Mouse (Mus musculus) stomach, postnatal 0 days (tissue): ENCODE data around the gene Pkp4. TPM values are rescaled to one million over a fixed set of nuclear protein-coding genes. Genes with fewer than 3 reads are reported as not detected.

Experiments used
- ATAC-seq: fragments of 200-750 bp; cut with Nextera tagmentation; 2 replicates; pipeline ENCODE4 v1.8.0; 2017; ENCODE audit not compliant: low FRiP score, low TSS enrichment
- DNase-seq: peaks from one replicate; pipeline ENCODE4 v3.0.0-alpha.2; 2016; ENCODE audit warnings: low spot score
- H3K27ac ChIP-seq: fragments of 300-500 bp; sonication (generic); replicated peaks from 2 replicates; pipeline ENCODE4 v1.5.1; 2014; ENCODE audit warnings: mild to moderate bottlenecking, control low read depth
- H3K27me3 ChIP-seq: fragments of 300-500 bp; sonication (generic); 2 replicates; pipeline ENCODE4 v1.6.1; 2014; ENCODE audit warnings: low read length; ENCODE audit not compliant: control insufficient read depth, insufficient read depth
- H3K36me3 ChIP-seq: fragments of 300-500 bp; sonication (generic); 2 replicates; pipeline ENCODE4 v1.6.1; 2014; ENCODE audit warnings: low read length, mixed read lengths; ENCODE audit not compliant: control insufficient read depth, insufficient read depth
- H3K4me1 ChIP-seq: fragments of 300-500 bp; sonication (generic); replicated peaks from 2 replicates; pipeline ENCODE4 v1.6.1; 2014; ENCODE audit warnings: antibody characterized with exemption; ENCODE audit not compliant: control insufficient read depth, insufficient read depth
- H3K4me2 ChIP-seq: fragments of 300-500 bp; sonication (generic); replicated peaks from 2 replicates; pipeline ENCODE4 v1.6.1; 2014; ENCODE audit warnings: low read depth, mild to moderate bottlenecking, control low read depth, moderate library complexity
- H3K4me3 ChIP-seq: fragments of 300-500 bp; sonication (generic); 2 replicates; pipeline ENCODE4 v1.5.1; 2014; ENCODE audit warnings: low read depth, low read length, control low read depth
- H3K9ac ChIP-seq: fragments of 300-500 bp; sonication (generic); 2 replicates; pipeline ENCODE4 v1.6.1; 2014; ENCODE audit warnings: mild to moderate bottlenecking, low read length, control low read depth, mixed read lengths
- H3K9me3 ChIP-seq: fragments of 300-500 bp; sonication (generic); 2 replicates; pipeline ENCODE4 v1.6.1; 2016; ENCODE audit warnings: low read length; ENCODE audit not compliant: control insufficient read depth
- CTCF ChIP-seq: IDR thresholded peaks from 2 replicates; pipeline ENCODE4 v1.5.1; 2016; ENCODE audit warnings: antibody characterized with exemption, low read depth, mild to moderate bottlenecking, moderate library complexity
- EP300 ChIP-seq: optimal IDR thresholded peaks from 2 replicates; pipeline ENCODE3; 2016; ENCODE audit warnings: antibody characterized with exemption
- WGBS: fragments of 180-500 bp; shearing (Covaris S2); extraction: QIAGEN DNeasy Blood & Tissue Kit; methylation state at CpG from one replicate; pipeline ENCODE4 v1.1.7; 2014; 5-methylcytosine and 5-hydroxymethylcytosine counted together
- polyA plus RNA-seq: library from polyadenylated mRNA; unstranded; fragments of >200 nt; fragmentation: Nextera tagmentation; extraction: Ambion mirVana; gene quantifications from 2 replicates; pipeline ENCODE4 v1.2.1, GENCODE M21; 2015

Pkp4 gene
- 16.8 and 16.9 TPM in 2 replicates for polyA plus RNA-seq

DNA sequence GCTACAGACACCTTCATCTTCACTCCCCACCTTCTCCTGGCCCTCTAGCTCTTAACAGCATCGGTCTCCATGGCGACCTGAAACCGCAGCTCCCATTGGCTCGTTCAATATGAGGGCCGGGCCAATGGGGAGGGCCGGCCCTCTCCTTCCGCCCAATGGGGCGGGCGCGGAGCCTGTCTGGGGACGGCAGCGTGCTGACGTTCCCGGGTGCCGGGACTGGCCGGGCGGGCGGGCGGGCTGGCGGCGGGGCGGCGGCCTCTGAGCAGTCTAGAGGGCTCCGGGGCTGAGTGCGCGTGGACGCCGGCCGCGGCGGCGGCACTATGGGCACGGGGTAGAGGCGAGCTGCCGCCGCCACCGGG, at the start of gene Pkp4, which contains the start of gene Ccdc148:
Pkp4 (plus strand) TSS at position 246 of the 359 bp plus-strand sequence.
Ccdc148 (minus strand) TSS at position 79 of the 359 bp plus-strand sequence.
- H3K4me2 ChIP-seq: peak within 1 kb of the TSS; percentile 82
- TF ChIP-seq EP300: no peak
- H3K4me3 ChIP-seq: peak within 1 kb of the TSS; percentile 96
- DNase-seq: peak; percentile 95
- WGBS: 0% methylated on average over 30 of the region's 37 CpGs
- no peaks in the 10 kb centered on the region for H3K9me3 ChIP-seq
- no peaks in the 10 kb centered on the region for H3K27me3 ChIP-seq
- no peaks in the 10 kb centered on the region for H3K4me1 ChIP-seq
- peak within 1 kb of the TSS; percentile 83 for H3K9ac ChIP-seq
- no peaks in the 10 kb centered on the region for H3K36me3 ChIP-seq
- peak within 1 kb of the TSS; percentile 91 for H3K27ac ChIP-seq
- ATAC-seq: peak; percentile 99

DNA sequence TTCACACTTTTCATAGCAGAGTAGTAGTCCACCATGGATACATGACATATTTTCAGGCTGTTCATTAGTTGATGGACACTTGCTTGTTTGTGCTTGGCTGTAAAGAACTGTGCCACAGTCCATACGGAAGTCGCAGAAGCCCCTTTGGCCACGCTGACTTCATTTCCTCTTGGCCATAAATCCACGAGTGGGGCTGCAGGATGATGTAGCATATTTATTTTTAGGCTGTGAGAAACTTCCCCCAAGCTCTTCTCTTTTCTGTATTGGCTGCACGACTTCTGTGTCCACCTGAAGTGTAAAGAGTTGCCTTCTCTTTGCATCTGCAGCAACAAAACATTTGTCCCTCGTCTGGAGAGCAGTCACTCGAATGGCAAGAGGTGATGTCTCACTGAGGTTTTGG, 31.6 kb upstream of the Pkp4 start:
- DNase-seq (no peak), ATAC-seq (no peak)
- Histone ChIP-seq H3K27ac (no peak overlapping the region), H3K9me3 (no peaks in the 10 kb centered on the region), H3K4me3 (no peak overlapping the region), H3K36me3 (no peaks in the 10 kb centered on the region), H3K4me1 (no peaks in the 10 kb centered on the region), H3K4me2 (no peak overlapping the region), H3K9ac (no peak overlapping the region), H3K27me3 (no peaks in the 10 kb centered on the region)
- WGBS: 77% methylated on average over 7 of the region's 7 CpGs
- TF ChIP-seq EP300 (no peak), CTCF (no peak)

DNA sequence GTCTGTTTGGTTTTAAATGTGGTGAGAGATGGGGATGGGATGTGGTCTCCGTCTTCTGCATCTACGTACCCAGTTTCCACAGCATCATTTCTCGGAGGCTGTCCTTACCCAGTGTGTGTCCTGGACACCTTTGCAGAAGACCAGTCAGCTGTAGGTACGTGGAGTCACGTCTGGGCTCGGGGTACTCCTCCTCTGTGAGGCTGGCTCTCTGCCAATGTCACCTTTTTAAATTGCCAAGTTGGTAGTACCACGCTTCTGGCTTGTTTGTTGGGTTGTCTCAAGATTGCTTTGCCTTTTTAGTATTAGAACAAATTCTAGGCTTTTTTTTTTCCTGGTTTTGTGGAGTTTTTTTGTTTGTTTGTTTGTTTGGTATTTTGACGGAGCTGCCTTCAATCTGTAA, 30.8 kb upstream of the Pkp4 start:
- H3K4me2 ChIP-seq: no peak overlapping the region
- no peaks in the 10 kb centered on the region for H3K36me3 ChIP-seq
- H3K4me3 ChIP-seq: no peak overlapping the region
- H3K27ac ChIP-seq: no peak overlapping the region
- H3K27me3 ChIP-seq: no peaks in the 10 kb centered on the region
- TF ChIP-seq CTCF: no peak
- TF ChIP-seq EP300: no peak
- no peak overlapping the region for H3K9ac ChIP-seq
- H3K4me1 ChIP-seq: no peaks in the 10 kb centered on the region
- H3K9me3 ChIP-seq: no peaks in the 10 kb centered on the region
- no peak for DNase-seq
- 66% methylated on average over 8 of the region's 8 CpGs for WGBS
- no peak for ATAC-seq

DNA sequence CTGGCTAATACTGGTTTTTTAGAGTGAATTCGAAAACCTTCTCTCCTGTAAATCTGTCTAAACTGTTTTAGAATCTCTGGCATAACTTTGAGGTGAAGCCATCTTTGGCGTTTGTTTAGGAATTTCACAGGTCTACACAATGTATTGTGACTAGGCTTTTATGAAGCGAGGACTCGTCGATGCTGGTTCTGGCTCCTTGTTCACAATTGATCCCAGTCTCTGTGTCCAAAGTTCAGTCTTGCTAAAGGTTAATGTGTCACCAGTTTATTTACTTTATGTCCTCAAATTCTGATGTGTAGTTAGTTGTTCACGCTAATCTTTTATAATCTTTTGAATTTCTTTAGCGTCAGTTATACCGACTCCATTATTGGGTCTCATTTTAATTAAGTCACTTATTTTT, 29.6 kb upstream of the Pkp4 start:
- ATAC-seq (no peak), DNase-seq (no peak)
- WGBS: 58% methylated on average over 8 of the region's 8 CpGs
- Histone ChIP-seq H3K27me3 (no peaks in the 10 kb centered on the region), H3K4me1 (no peaks in the 10 kb centered on the region), H3K27ac (no peak overlapping the region), H3K9me3 (no peaks in the 10 kb centered on the region), H3K9ac (no peak overlapping the region), H3K36me3 (no peaks in the 10 kb centered on the region), H3K4me3 (no peak overlapping the region), H3K4me2 (no peak overlapping the region)
- TF ChIP-seq EP300 (no peak), CTCF (no peak)

DNA sequence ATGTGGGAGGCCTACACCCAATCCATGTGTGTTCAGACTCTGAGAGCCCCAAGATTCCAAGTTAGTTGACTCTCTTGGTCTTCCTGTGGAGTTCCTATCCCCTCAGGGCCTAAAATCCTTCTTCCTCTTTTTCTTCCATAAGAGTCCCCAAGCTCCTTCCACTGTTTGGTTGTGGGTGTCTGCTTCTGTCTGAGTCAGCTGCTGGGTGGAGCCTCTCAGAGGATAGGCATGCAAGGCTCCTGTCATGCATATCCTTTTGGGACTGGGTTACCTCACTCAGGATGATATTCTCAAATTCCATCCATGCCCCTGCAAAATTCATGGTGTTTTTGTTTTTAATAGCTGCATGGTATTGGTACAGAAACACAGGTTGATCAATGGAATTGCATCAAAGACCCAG, 5.2 kb upstream of the Pkp4 start:
- TF ChIP-seq EP300 (no peak), CTCF (no peak)
- no peaks in the 10 kb centered on the region for H3K27me3 ChIP-seq
- no peak overlapping the region for H3K4me2 ChIP-seq
- no peak for ATAC-seq
- H3K4me1 ChIP-seq: no peaks in the 10 kb centered on the region
- no peak overlapping the region for H3K4me3 ChIP-seq
- H3K27ac ChIP-seq: no peak overlapping the region
- DNase-seq: no peak
- no peaks in the 10 kb centered on the region for H3K9me3 ChIP-seq
- no peaks in the 10 kb centered on the region for H3K36me3 ChIP-seq
- H3K9ac ChIP-seq: no peak overlapping the region

DNA sequence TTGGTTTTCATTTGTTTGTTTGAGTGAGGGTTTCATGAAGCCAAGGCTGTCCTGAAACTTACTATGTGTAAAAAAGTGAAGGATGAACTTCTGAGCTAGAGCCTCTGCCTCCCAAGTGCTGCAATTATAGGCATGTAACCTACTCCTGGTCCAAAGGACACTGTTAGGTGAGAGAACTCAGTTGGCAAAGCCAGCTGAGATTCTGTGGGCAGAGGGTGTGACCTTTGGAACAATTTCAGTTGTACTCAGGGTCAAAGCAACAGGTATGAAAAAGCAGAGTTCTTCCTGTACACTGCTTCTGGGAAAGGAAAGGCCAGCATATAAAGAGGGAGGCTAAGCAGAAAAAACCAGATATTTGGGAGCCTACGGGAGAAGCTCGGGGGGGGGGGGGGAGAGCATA, 2.5 kb upstream of the Pkp4 start:
- Histone ChIP-seq H3K36me3 (no peaks in the 10 kb centered on the region), H3K4me3 (no peak overlapping the region), H3K9me3 (no peaks in the 10 kb centered on the region), H3K4me1 (no peaks in the 10 kb centered on the region), H3K4me2 (no peak overlapping the region), H3K27ac (no peak overlapping the region), H3K27me3 (no peaks in the 10 kb centered on the region), H3K9ac (no peak overlapping the region)
- ATAC-seq (no peak), DNase-seq (no peak)
- TF ChIP-seq CTCF: no peak
- TF ChIP-seq EP300: no peak
- WGBS: 51% methylated on average over 2 of the region's 2 CpGs
